Mouse (Mus musculus) adrenal gland, adult (tissue): ENCODE measurements around the gene Abcf3.

Experiments used
- DNase-seq, 2 experiments: peaks; one replicate each; pipeline ENCODE4 v3.0.0; 2022 to 2023; ENCODE audit warnings: low spot score in 1 of 2; ENCODE audit not compliant: inconsistent age in 2 of 2

Abcf3 gene

GRCm38 (mm10) chr16:20548096-20548948 lies at the start of gene Abcf3:
Abcf3 (plus strand) TSS chr16:20548577.
- DNase-seq, result peak; percentile 99

GRCm38 (mm10) chr16:20498677-20499475 lies 49.5 kb upstream of the Abcf3 start, which contains the start of gene Eif2b5:
Eif2b5 (plus strand) TSS chr16:20498817.
- DNase-seq, result peak; percentile 95 to 99

GRCm38 (mm10) chr16:20506000-20506399 lies 42.4 kb upstream of the Abcf3 start:
- DNase-seq, result no peak

- peak; percentile 44 to 76 for DNase-seq
These were observed 39.0 kb upstream of the Abcf3 start for GRCm38 (mm10) chr16:20509349-20509748.

GRCm38 (mm10) chr16:20511277-20511847 lies 37.0 kb upstream of the Abcf3 start:
- no peak for DNase-seq

GRCm38 (mm10) chr16:20516032-20516431 lies 32.3 kb upstream of the Abcf3 start:
- no peak for DNase-seq

GRCm38 (mm10) chr16:20516726-20517201 lies 31.6 kb upstream of the Abcf3 start, which contains the start of gene Dvl3:
Dvl3 (plus strand) TSS chr16:20516982.
- DNase-seq, result peak; percentile 96 to 97

- DNase-seq, result no peak
These were observed 31.2 kb upstream of the Abcf3 start for GRCm38 (mm10) chr16:20517216-20517615.

- DNase-seq, result peak in 1 of 2 experiments; percentile 78
These were observed 30.5 kb upstream of the Abcf3 start for GRCm38 (mm10) chr16:20517701-20518374.

- no peak for DNase-seq
These were observed 24.5 kb upstream of the Abcf3 start for GRCm38 (mm10) chr16:20523886-20524285.

GRCm38 (mm10) chr16:20528779-20529178 lies 19.6 kb upstream of the Abcf3 start:
- no peak for DNase-seq

GRCm38 (mm10) chr16:20529375-20529774 lies 19.0 kb upstream of the Abcf3 start:
- no peak for DNase-seq

- DNase-seq, result no peak
These were observed 17.4 kb upstream of the Abcf3 start for GRCm38 (mm10) chr16:20530941-20531340.

GRCm38 (mm10) chr16:20534617-20535295 lies 13.6 kb upstream of the Abcf3 start:
- DNase-seq, result peak in 1 of 2 experiments; percentile 57

GRCm38 (mm10) chr16:20535296-20536080 lies 12.9 kb upstream of the Abcf3 start, which contains the start of gene Ap2m1:
Ap2m1 (plus strand) TSS chr16:20535478.
- peak; percentile 94 to 97 for DNase-seq

- DNase-seq, result no peak
These were observed 12.2 kb upstream of the Abcf3 start for GRCm38 (mm10) chr16:20536081-20536665.

GRCm38 (mm10) chr16:20537071-20537471 lies 11.3 kb upstream of the Abcf3 start:
- peak; percentile 68 to 86 for DNase-seq

GRCm38 (mm10) chr16:20537601-20538320 lies 10.6 kb upstream of the Abcf3 start:
- DNase-seq, result peak in 1 of 2 experiments; percentile 57
